Mouse (Mus musculus) embryonic facial prominence, embryonic 11.5 days (tissue): ENCODE data around the gene Mapk8. TPM values are rescaled to one million over a fixed set of nuclear protein-coding genes. Genes with fewer than 3 reads are reported as not detected.

Experiments used
- ATAC-seq: fragments of 200-750 bp; cut with Nextera tagmentation; replicated peaks from 2 replicates; pipeline ENCODE4 v1.8.0; 2017; ENCODE audit warnings: low read depth; ENCODE audit not compliant: insufficient number of reproducible peaks, low FRiP score, low TSS enrichment
- DNase-seq: peaks from one replicate; pipeline ENCODE4 v3.0.0-alpha.2; 2015; ENCODE audit warnings: low spot score
- H3K27ac ChIP-seq: fragments of 300-500 bp; sonication (generic); replicated peaks from 2 replicates; pipeline ENCODE4 v1.5.1; 2014; ENCODE audit warnings: mild to moderate bottlenecking, low read depth, low read length, control low read depth
- H3K27me3 ChIP-seq: fragments of 300-500 bp; sonication (generic); 2 replicates; pipeline ENCODE4 v1.6.1; 2014; ENCODE audit warnings: mild to moderate bottlenecking, low read length, moderate library complexity, mixed read lengths; ENCODE audit not compliant: control insufficient read depth, insufficient read depth
- H3K36me3 ChIP-seq: fragments of 300-500 bp; sonication (generic); replicated peaks from 2 replicates; pipeline ENCODE4 v1.6.1; 2014; ENCODE audit warnings: low read depth, mild to moderate bottlenecking, low read length, moderate library complexity, mixed read lengths; ENCODE audit not compliant: control insufficient read depth, insufficient read depth
- H3K4me1 ChIP-seq: fragments of 300-500 bp; sonication (generic); 2 replicates; pipeline ENCODE4 v1.6.1; 2014; ENCODE audit warnings: low read length, mixed read lengths; ENCODE audit not compliant: control insufficient read depth, insufficient read depth
- H3K4me2 ChIP-seq: fragments of 300-500 bp; sonication (generic); 2 replicates; pipeline ENCODE4 v1.6.1; 2014; ENCODE audit warnings: low read depth, mild to moderate bottlenecking, control low read depth, low read length, moderate library complexity
- H3K4me3 ChIP-seq: fragments of 300-500 bp; sonication (generic); 2 replicates; pipeline ENCODE4 v1.5.1; 2014; ENCODE audit warnings: low read depth, low read length, control low read depth
- H3K9ac ChIP-seq: fragments of 300-500 bp; sonication (generic); replicated peaks from 2 replicates; pipeline ENCODE4 v1.6.1; 2014; ENCODE audit warnings: mild to moderate bottlenecking, control low read depth, low read length
- H3K9me3 ChIP-seq: fragments of 300-500 bp; sonication (generic); replicated peaks from 2 replicates; pipeline ENCODE4 v1.6.1; 2016; ENCODE audit warnings: mild to moderate bottlenecking, low read length, inconsistent platforms, mixed read lengths; ENCODE audit not compliant: control insufficient read depth
- WGBS: fragments of 180-500 bp; shearing (Covaris S2); extraction: QIAGEN DNeasy Blood & Tissue Kit; methylation state at CpG from one replicate; pipeline ENCODE4 v1.1.7; 2014; 5-methylcytosine and 5-hydroxymethylcytosine counted together
- polyA plus RNA-seq: library from polyadenylated mRNA; unstranded; fragments of >200 nt; fragmentation: Nextera tagmentation; extraction: Ambion mirVana; gene quantifications from 2 replicates; pipeline ENCODE4 v1.2.1, GENCODE M21; 2014

Gene Mapk8
- polyA plus RNA-seq, 1 experiment from 2014 or later, result 22.0 TPM

DNA sequence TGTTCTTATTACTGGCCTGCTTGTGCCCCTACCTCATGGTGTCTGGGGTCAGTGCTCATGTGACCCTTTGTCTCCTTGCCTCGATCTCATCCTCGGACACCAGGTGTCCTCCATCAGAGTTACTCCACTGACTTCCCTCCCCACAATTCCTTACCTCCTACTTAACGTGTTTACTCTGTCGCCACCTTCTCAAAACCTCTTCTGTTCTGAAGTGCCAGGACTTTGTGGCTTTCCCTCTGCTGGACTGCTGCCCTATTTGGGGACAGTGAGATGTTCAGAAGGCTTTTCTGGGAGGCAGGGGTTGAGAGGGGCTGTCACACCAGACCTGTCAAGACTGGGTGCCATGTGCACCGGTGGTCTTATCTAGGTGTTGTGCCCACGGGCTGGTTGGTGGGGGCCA, 94.1 kb downstream of the Mapk8 start:
- DNase-seq (no peak), ATAC-seq (no peak)
- Histone ChIP-seq H3K4me3 (no peak overlapping the region), H3K9ac (no peak overlapping the region), H3K4me1 (peaks cover 4% of the 10 kb centered on the region), H3K27ac (no peak overlapping the region), H3K27me3 (peaks cover 27% of the 10 kb centered on the region), H3K36me3 (no peaks in the 10 kb centered on the region), H3K9me3 (no peaks in the 10 kb centered on the region), H3K4me2 (no peak overlapping the region)
- WGBS, result 78% methylated on average over 6 of the region's 6 CpGs

DNA sequence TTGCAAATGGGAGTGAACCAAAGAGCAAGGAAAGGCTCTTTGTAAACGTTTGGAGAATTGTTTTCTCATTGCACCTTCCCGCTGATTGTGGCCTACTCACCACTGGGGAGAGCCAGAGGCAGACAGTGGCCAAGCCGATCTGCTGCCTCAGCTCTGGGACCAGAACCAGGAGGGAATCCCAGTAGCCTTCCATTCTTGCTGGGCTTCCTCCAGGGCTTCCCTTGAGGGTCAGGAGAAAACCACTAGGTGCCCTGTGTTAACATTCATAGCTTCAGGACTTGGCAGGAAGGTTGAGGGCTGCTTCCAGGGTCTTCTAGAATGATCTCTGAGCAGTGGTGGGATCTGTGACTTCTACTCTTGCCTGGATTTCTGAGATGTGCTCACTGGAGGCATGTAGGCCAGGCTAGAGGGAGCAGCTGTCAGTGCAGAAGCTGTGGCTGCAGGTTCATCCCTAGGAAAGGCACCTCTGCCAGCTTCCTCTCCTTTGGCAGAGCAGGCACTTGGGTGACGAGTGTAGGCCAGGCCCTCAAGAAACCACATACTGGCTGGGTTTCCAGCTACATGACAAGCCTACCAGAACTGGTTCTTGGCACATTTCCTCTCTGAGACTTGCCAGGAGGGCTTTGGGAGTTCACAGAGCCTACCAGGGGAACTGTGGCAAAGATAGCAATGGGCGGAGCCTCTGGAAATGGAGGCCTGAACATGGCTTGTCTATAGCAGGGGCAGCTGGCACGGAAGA, 94.8 kb downstream of the Mapk8 start:
- WGBS, result 76% methylated on average over 6 of the region's 6 CpGs
- no peak overlapping the region for H3K4me3 ChIP-seq
- H3K4me1 ChIP-seq, result peaks cover 4% of the 10 kb centered on the region
- no peak overlapping the region for H3K27ac ChIP-seq
- peaks cover 27% of the 10 kb centered on the region for H3K27me3 ChIP-seq
- ATAC-seq, result no peak
- no peak for DNase-seq
- H3K9ac ChIP-seq, result no peak overlapping the region
- no peaks in the 10 kb centered on the region for H3K9me3 ChIP-seq
- H3K36me3 ChIP-seq, result no peaks in the 10 kb centered on the region
- no peak overlapping the region for H3K4me2 ChIP-seq

DNA sequence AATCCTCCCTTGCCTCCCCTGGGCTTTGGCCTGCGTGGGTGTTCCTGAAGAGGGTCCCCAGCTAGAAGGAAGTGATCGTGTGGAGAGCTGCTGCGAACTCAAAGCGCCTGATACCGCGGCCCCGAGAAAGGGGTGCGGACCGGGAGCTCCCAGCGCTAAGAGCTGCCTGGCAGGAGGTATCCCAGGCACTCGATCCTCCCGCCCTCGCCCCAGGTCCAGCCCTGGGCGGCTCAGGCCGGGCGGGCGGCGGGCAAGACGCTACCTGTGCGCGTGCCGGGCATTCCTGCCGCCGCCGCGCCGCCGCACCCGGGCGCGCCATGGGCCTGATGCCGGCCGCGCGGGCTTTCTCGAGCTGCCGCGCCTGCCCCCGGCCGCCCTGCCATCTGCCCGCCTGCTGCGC, 95.9 kb downstream of the Mapk8 start:
- Histone ChIP-seq H3K9ac (peak overlapping the region; percentile 55), H3K36me3 (no peaks in the 10 kb centered on the region), H3K4me2 (peak overlapping the region; percentile 94), H3K4me3 (peak overlapping the region; percentile 43), H3K27ac (no peak overlapping the region), H3K9me3 (no peaks in the 10 kb centered on the region), H3K27me3 (peaks cover 27% of the 10 kb centered on the region), H3K4me1 (peaks cover 4% of the 10 kb centered on the region)
- no peak for ATAC-seq
- under 1% methylated on average over 39 of the region's 42 CpGs for WGBS
- DNase-seq, result peak; percentile 50

DNA sequence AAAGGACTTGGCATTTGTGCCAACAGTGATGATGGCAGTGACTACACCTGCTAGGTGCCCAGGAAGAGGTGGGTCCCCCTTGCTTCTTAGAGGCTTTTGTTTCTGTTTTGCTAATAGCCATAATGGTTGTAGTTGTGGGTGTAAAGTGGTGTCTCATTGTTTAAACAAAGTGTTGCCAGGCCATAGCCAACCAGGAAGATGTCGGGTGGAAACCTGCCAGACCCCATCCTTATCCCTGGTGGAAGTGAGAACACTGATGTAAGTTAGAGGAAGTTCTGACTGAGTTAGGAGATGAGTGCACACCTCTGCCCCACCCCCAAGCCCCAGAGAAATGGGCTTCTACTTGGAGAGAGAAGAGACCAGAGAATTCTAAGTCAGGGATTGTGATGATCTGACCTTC, 98.8 kb downstream of the Mapk8 start:
- H3K36me3 ChIP-seq, result no peaks in the 10 kb centered on the region
- H3K4me3 ChIP-seq, result no peak overlapping the region
- no peaks in the 10 kb centered on the region for H3K9me3 ChIP-seq
- no peak overlapping the region for H3K9ac ChIP-seq
- ATAC-seq (no peak), DNase-seq (no peak)
- H3K4me2 ChIP-seq, result no peak overlapping the region
- H3K27me3 ChIP-seq, result peaks cover 27% of the 10 kb centered on the region
- no peak overlapping the region for H3K27ac ChIP-seq
- peaks cover 4% of the 10 kb centered on the region for H3K4me1 ChIP-seq
- WGBS, result 84% methylated on average over 1 of the region's 1 CpGs

DNA sequence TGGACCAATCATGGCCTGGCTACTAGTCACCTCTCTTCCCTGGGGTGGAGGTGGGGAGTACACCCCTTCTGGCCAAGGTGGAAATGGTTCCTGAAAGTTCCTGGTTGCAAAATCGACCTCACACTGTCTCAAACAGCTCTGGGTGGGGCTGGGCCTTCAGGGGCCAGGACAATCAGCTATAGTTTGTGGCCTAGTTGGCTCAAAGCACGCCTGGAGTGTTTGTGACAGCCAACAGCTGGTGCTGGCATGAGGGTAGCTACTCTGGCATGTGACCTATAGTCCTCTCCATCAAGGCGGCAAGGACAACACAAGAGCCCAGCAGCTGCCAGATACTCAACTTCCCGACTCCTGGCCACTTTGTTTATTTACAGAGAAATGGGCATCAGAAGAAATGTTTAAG, 99.2 kb downstream of the Mapk8 start:
- DNase-seq (no peak), ATAC-seq (no peak)
- peaks cover 4% of the 10 kb centered on the region for H3K4me1 ChIP-seq
- WGBS, result 63% methylated on average over 4 of the region's 4 CpGs
- H3K4me3 ChIP-seq, result no peak overlapping the region
- no peaks in the 10 kb centered on the region for H3K9me3 ChIP-seq
- no peak overlapping the region for H3K4me2 ChIP-seq
- peaks cover 27% of the 10 kb centered on the region for H3K27me3 ChIP-seq
- no peak overlapping the region for H3K27ac ChIP-seq
- H3K36me3 ChIP-seq, result no peaks in the 10 kb centered on the region
- no peak overlapping the region for H3K9ac ChIP-seq

DNA sequence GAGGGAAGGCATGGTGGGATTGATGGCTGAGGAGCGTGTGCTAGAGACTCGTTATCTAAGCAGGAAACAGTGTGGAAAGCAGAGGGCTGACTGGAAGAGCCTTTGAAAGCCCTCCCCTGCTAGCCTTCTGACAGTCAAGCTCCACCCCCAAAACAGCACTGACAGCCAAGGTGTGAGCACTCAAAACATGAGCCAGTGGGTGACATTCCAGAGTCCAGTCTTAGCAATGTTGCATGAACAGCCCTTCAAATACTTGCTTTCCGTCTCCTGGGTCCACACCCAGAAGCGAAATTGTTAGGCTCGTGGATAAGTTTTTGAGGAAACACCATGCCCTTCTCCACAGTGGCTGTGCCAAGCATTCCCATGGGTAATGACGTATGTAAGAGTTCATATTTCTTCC, 100.4 kb downstream of the Mapk8 start:
- no peak overlapping the region for H3K4me3 ChIP-seq
- ATAC-seq (no peak), DNase-seq (no peak)
- H3K27ac ChIP-seq, result no peak overlapping the region
- H3K27me3 ChIP-seq, result peaks cover 17% of the 10 kb centered on the region
- no peak overlapping the region for H3K9ac ChIP-seq
- WGBS, result 76% methylated on average over 6 of the region's 6 CpGs
- no peaks in the 10 kb centered on the region for H3K36me3 ChIP-seq
- H3K9me3 ChIP-seq, result no peaks in the 10 kb centered on the region
- H3K4me1 ChIP-seq, result peaks cover 4% of the 10 kb centered on the region
- no peak overlapping the region for H3K4me2 ChIP-seq

DNA sequence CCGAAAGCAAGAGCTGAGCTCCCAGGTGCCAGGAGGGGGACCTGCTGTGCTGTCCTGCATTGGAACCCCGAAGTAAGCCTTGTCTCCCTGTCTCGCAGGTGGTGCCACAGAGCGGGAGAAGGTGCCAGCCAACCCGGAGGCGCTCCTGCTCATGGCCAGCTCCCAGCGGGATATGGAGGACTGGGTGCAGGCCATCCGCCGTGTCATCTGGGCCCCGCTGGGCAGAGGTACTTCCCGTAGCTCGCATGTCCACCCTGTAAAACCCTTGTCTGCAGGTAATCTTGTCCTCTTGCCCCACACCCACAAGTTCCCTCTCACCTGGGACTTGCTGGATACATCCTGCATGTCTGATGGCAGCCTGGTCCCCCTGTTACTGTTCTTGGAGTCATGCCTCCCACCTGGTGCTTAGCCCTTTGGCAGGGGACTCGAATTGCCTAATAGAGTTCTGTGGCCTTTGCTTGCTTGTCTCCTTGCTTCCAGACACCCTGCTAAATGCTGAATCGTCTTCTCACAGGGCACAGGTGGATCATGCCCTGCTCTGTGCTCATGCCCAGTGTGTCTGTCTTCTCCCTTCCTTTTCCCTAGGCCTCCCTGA, 103.7 kb downstream of the Mapk8 start:
- DNase-seq (no peak), ATAC-seq (no peak)
- Histone ChIP-seq H3K27ac (no peak overlapping the region), H3K9ac (no peak overlapping the region), H3K4me2 (no peak overlapping the region), H3K4me1 (no peaks in the 10 kb centered on the region), H3K4me3 (no peak overlapping the region), H3K27me3 (no peaks in the 10 kb centered on the region), H3K36me3 (no peaks in the 10 kb centered on the region), H3K9me3 (no peaks in the 10 kb centered on the region)
- 84% methylated on average over 14 of the region's 14 CpGs for WGBS

DNA sequence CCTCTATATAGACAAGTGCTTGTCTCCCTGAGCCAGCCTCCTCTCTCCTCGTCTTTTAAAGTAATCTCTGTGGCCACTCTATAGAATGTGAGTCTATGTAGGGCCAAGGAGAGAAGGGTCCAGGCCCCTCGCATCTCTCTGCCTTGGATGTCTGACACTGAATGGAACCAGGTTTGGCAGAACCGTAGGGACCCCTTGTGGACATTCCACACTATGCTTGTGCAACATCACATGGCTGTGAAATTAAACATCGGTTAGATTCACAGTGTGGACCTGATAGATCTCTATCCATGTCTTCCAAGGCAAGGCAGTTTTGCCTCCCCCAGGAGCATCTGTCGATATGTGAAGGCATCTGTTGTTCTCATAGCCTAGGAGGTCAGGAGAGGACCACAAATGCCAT, 108.3 kb downstream of the Mapk8 start:
- ATAC-seq (no peak), DNase-seq (no peak)
- Histone ChIP-seq H3K27ac (no peak overlapping the region), H3K36me3 (no peaks in the 10 kb centered on the region), H3K4me3 (no peak overlapping the region), H3K4me1 (no peaks in the 10 kb centered on the region), H3K9ac (no peak overlapping the region), H3K27me3 (no peaks in the 10 kb centered on the region), H3K9me3 (no peaks in the 10 kb centered on the region), H3K4me2 (no peak overlapping the region)
- 79% methylated on average over 5 of the region's 5 CpGs for WGBS
